Mouse (Mus musculus): ENCODE data around the gene Fam221a. TPM values are rescaled to one million over a fixed set of nuclear protein-coding genes. Genes with fewer than 3 reads are reported as not detected.

Gene Fam221a
- polyA plus RNA-seq, 1 experiment from 2014 or later = 7.3 TPM

- no peaks in the 10 kb centered on the region for H3K27me3 ChIP-seq (ENCODE audit: control insufficient read depth, insufficient read depth, low read length)
- H3K9me3 ChIP-seq (ENCODE audit: control insufficient read depth, low read length) = no peaks in the 10 kb centered on the region
- no peak overlapping the region for H3K27ac ChIP-seq (ENCODE audit: low read depth, low read length)
- no peak for ATAC-seq (ENCODE audit: low read depth)
- H3K4me1 ChIP-seq (ENCODE audit: control insufficient read depth, insufficient read depth, low read length) = no peaks in the 10 kb centered on the region
- WGBS = 90% methylated on average over 3 of the region's 3 CpGs
- H3K9ac ChIP-seq (replicated peaks; ENCODE audit: low read depth, low read length) = no peak overlapping the region
- no peaks in the 10 kb centered on the region for H3K36me3 ChIP-seq (ENCODE audit: control insufficient read depth, insufficient read depth, low read length)
- H3K4me2 ChIP-seq (ENCODE audit: low read depth, low read length) = no peak overlapping the region
- no peak overlapping the region for H3K4me3 ChIP-seq (ENCODE audit: low read depth, low read length)
These were observed 40.7 kb upstream of the Fam221a start for GRCm38 (mm10) chr6:49326846-49327245.

- Histone ChIP-seq H3K4me2 (ENCODE audit: low read depth, low read length) (no peak overlapping the region), H3K9me3 (ENCODE audit: control insufficient read depth, low read length) (no peaks in the 10 kb centered on the region), H3K9ac (replicated peaks; ENCODE audit: low read depth, low read length) (no peak overlapping the region), H3K27ac (ENCODE audit: low read depth, low read length) (no peak overlapping the region), H3K36me3 (ENCODE audit: control insufficient read depth, insufficient read depth, low read length) (no peaks in the 10 kb centered on the region), H3K4me3 (ENCODE audit: low read depth, low read length) (no peak overlapping the region), H3K27me3 (ENCODE audit: control insufficient read depth, insufficient read depth, low read length) (no peaks in the 10 kb centered on the region), H3K4me1 (ENCODE audit: control insufficient read depth, insufficient read depth, low read length) (no peaks in the 10 kb centered on the region)
- WGBS = 83% methylated on average over 5 of the region's 5 CpGs
- no peak for ATAC-seq (ENCODE audit: low read depth)
These were observed 36.0 kb upstream of the Fam221a start for GRCm38 (mm10) chr6:49331369-49332059.

GRCm38 (mm10) chr6:49332060-49332370, 35.5 kb upstream of the Fam221a start:
- H3K4me3 ChIP-seq (ENCODE audit: low read depth, low read length) = no peak overlapping the region
- no peak overlapping the region for H3K27ac ChIP-seq (ENCODE audit: low read depth, low read length)
- no peaks in the 10 kb centered on the region for H3K36me3 ChIP-seq (ENCODE audit: control insufficient read depth, insufficient read depth, low read length)
- no peak overlapping the region for H3K9ac ChIP-seq (replicated peaks; ENCODE audit: low read depth, low read length)
- ATAC-seq (ENCODE audit: low read depth) = no peak
- H3K27me3 ChIP-seq (ENCODE audit: control insufficient read depth, insufficient read depth, low read length) = no peaks in the 10 kb centered on the region
- no peak overlapping the region for H3K4me2 ChIP-seq (ENCODE audit: low read depth, low read length)
- 80% methylated on average over 13 of the region's 13 CpGs for WGBS
- H3K4me1 ChIP-seq (ENCODE audit: control insufficient read depth, insufficient read depth, low read length) = no peaks in the 10 kb centered on the region
- H3K9me3 ChIP-seq (ENCODE audit: control insufficient read depth, low read length) = no peaks in the 10 kb centered on the region

- Histone ChIP-seq H3K9me3 (ENCODE audit: control insufficient read depth, low read length) (no peaks in the 10 kb centered on the region), H3K27ac (ENCODE audit: low read depth, low read length) (no peak overlapping the region), H3K36me3 (ENCODE audit: control insufficient read depth, insufficient read depth, low read length) (no peaks in the 10 kb centered on the region), H3K9ac (replicated peaks; ENCODE audit: low read depth, low read length) (no peak overlapping the region), H3K27me3 (ENCODE audit: control insufficient read depth, insufficient read depth, low read length) (no peaks in the 10 kb centered on the region), H3K4me2 (ENCODE audit: low read depth, low read length) (no peak overlapping the region), H3K4me1 (ENCODE audit: control insufficient read depth, insufficient read depth, low read length) (0 out of 2 replicates have a peak, but pooled peaks cover 3% of the 10 kb centered on the region), H3K4me3 (ENCODE audit: low read depth, low read length) (no peak overlapping the region)
- no peak for ATAC-seq (ENCODE audit: low read depth)
- 11% methylated on average over 9 of the region's 9 CpGs for WGBS
These were observed 29.0 kb upstream of the Fam221a start for GRCm38 (mm10) chr6:49338566-49338965.

- Histone ChIP-seq H3K9me3 (ENCODE audit: control insufficient read depth, low read length) (no peaks in the 10 kb centered on the region), H3K27ac (ENCODE audit: low read depth, low read length) (no peak overlapping the region), H3K4me3 (ENCODE audit: low read depth, low read length) (no peak overlapping the region), H3K27me3 (ENCODE audit: control insufficient read depth, insufficient read depth, low read length) (no peaks in the 10 kb centered on the region), H3K4me1 (ENCODE audit: control insufficient read depth, insufficient read depth, low read length) (0 out of 2 replicates have a peak, but pooled peaks cover 3% of the 10 kb centered on the region), H3K4me2 (ENCODE audit: low read depth, low read length) (no peak overlapping the region), H3K36me3 (ENCODE audit: control insufficient read depth, insufficient read depth, low read length) (no peaks in the 10 kb centered on the region), H3K9ac (replicated peaks; ENCODE audit: low read depth, low read length) (no peak overlapping the region)
- no peak for ATAC-seq (ENCODE audit: low read depth)
- 20% methylated on average over 6 of the region's 6 CpGs for WGBS
These were observed 28.4 kb upstream of the Fam221a start for GRCm38 (mm10) chr6:49339145-49339544.

GRCm38 (mm10) chr6:49343737-49344469, 23.6 kb upstream of the Fam221a start:
- Histone ChIP-seq H3K4me1 (ENCODE audit: control insufficient read depth, insufficient read depth, low read length) (no peaks in the 10 kb centered on the region), H3K9me3 (ENCODE audit: control insufficient read depth, low read length) (no peaks in the 10 kb centered on the region), H3K36me3 (ENCODE audit: control insufficient read depth, insufficient read depth, low read length) (no peaks in the 10 kb centered on the region), H3K4me3 (ENCODE audit: low read depth, low read length) (no peak overlapping the region), H3K27ac (ENCODE audit: low read depth, low read length) (no peak overlapping the region), H3K27me3 (ENCODE audit: control insufficient read depth, insufficient read depth, low read length) (no peaks in the 10 kb centered on the region), H3K4me2 (ENCODE audit: low read depth, low read length) (no peak overlapping the region), H3K9ac (replicated peaks; ENCODE audit: low read depth, low read length) (no peak overlapping the region)
- no peak for ATAC-seq (ENCODE audit: low read depth)
- WGBS = 86% methylated on average over 14 of the region's 14 CpGs

- Histone ChIP-seq H3K4me3 (ENCODE audit: low read depth, low read length) (no peak overlapping the region), H3K27me3 (ENCODE audit: control insufficient read depth, insufficient read depth, low read length) (no peaks in the 10 kb centered on the region), H3K4me2 (ENCODE audit: low read depth, low read length) (no peak overlapping the region), H3K9me3 (ENCODE audit: control insufficient read depth, low read length) (no peaks in the 10 kb centered on the region), H3K27ac (ENCODE audit: low read depth, low read length) (no peak overlapping the region), H3K36me3 (ENCODE audit: control insufficient read depth, insufficient read depth, low read length) (no peaks in the 10 kb centered on the region), H3K9ac (replicated peaks; ENCODE audit: low read depth, low read length) (no peak overlapping the region), H3K4me1 (ENCODE audit: control insufficient read depth, insufficient read depth, low read length) (no peaks in the 10 kb centered on the region)
- WGBS = 91% methylated on average over 7 of the region's 7 CpGs
- ATAC-seq (ENCODE audit: low read depth) = no peak
These were observed 17.7 kb upstream of the Fam221a start for GRCm38 (mm10) chr6:49349826-49350225.

GRCm38 (mm10) chr6:49354613-49355012, 12.9 kb upstream of the Fam221a start:
- Histone ChIP-seq H3K27me3 (ENCODE audit: control insufficient read depth, insufficient read depth, low read length) (no peaks in the 10 kb centered on the region), H3K4me1 (ENCODE audit: control insufficient read depth, insufficient read depth, low read length) (no peaks in the 10 kb centered on the region), H3K27ac (ENCODE audit: low read depth, low read length) (no peak overlapping the region), H3K4me3 (ENCODE audit: low read depth, low read length) (no peak overlapping the region), H3K9ac (replicated peaks; ENCODE audit: low read depth, low read length) (no peak overlapping the region), H3K4me2 (ENCODE audit: low read depth, low read length) (no peak overlapping the region), H3K9me3 (ENCODE audit: control insufficient read depth, low read length) (no peaks in the 10 kb centered on the region), H3K36me3 (ENCODE audit: control insufficient read depth, insufficient read depth, low read length) (no peaks in the 10 kb centered on the region)
- no peak for ATAC-seq (ENCODE audit: low read depth)
- WGBS = 92% methylated on average over 3 of the region's 3 CpGs

- Histone ChIP-seq H3K27me3 (ENCODE audit: control insufficient read depth, insufficient read depth, low read length) (no peaks in the 10 kb centered on the region), H3K9me3 (ENCODE audit: control insufficient read depth, low read length) (no peaks in the 10 kb centered on the region), H3K4me1 (ENCODE audit: control insufficient read depth, insufficient read depth, low read length) (no peaks in the 10 kb centered on the region), H3K9ac (replicated peaks; ENCODE audit: low read depth, low read length) (no peak overlapping the region), H3K36me3 (ENCODE audit: control insufficient read depth, insufficient read depth, low read length) (no peaks in the 10 kb centered on the region), H3K4me2 (ENCODE audit: low read depth, low read length) (no peak overlapping the region), H3K27ac (ENCODE audit: low read depth, low read length) (no peak overlapping the region), H3K4me3 (ENCODE audit: low read depth, low read length) (no peak overlapping the region)
- ATAC-seq (ENCODE audit: low read depth) = no peak
- WGBS = 71% methylated on average over 4 of the region's 4 CpGs
These were observed 12.4 kb upstream of the Fam221a start for GRCm38 (mm10) chr6:49355171-49355570.

Data from neural tube, embryonic 14.5 days (tissue).